Mouse (Mus musculus) cortical plate, adult 2 months (tissue): ENCODE data around the gene Mrpl9. TPM values are rescaled to one million over a fixed set of nuclear protein-coding genes. Genes with fewer than 3 reads are reported as not detected.

Experiments used
- H3K27ac ChIP-seq: fragments of 200-500 bp; 2 replicates; pipeline ENCODE4 v1.5.1; 2012; ENCODE audit warnings: low read length, control low read depth, inconsistent platforms; ENCODE audit not compliant: insufficient read depth
- H3K4me1 ChIP-seq: fragments of 200-500 bp; 2 replicates; pipeline ENCODE4 v1.6.1; 2011; ENCODE audit warnings: low read length; ENCODE audit not compliant: control insufficient read depth, insufficient read depth
- H3K4me3 ChIP-seq: fragments of 200-500 bp; 2 replicates; pipeline ENCODE4 v1.5.1; 2011; ENCODE audit warnings: mild to moderate bottlenecking, low read length, control low read depth; ENCODE audit not compliant: insufficient read depth
- CTCF ChIP-seq: fragments of 200-500 bp; IDR thresholded peaks from 2 replicates; pipeline ENCODE4 v1.5.1; 2011; ENCODE audit warnings: mild to moderate bottlenecking, control low read depth, low read length; ENCODE audit not compliant: insufficient read depth; ENCODE audit errors: extremely low read depth
- POLR2A ChIP-seq: fragments of 200-500 bp; IDR thresholded peaks from 2 replicates; pipeline ENCODE4 v1.6.1; 2011; ENCODE audit warnings: mild to moderate bottlenecking, low read length, control low read depth; ENCODE audit not compliant: insufficient read depth; ENCODE audit errors: extremely low read depth
- polyA plus RNA-seq: library from polyadenylated mRNA; depleted of rRNA; stranded (reverse); fragments of >200 nt; gene quantifications from 2 replicates; pipeline ENCODE4 v1.2.3, GENCODE M21; 2012

Mrpl9 gene
- polyA plus RNA-seq, 1 experiment = 46.0 TPM

GRCm38 (mm10) chr3:94413031-94413679 lies 30.0 kb upstream of the Mrpl9 start, which contains the start of gene Tdrkh:
Gene Tdrkh (plus strand): TSS chr3:94413273.
- peak within 1 kb of the TSS; percentile 52; the same call in 1 of the 2 replicates for H3K27ac ChIP-seq
- no peaks in the 10 kb centered on the region for H3K4me1 ChIP-seq
- H3K4me3 ChIP-seq = peak within 1 kb of the TSS; percentile 71
- TF ChIP-seq POLR2A = no peak
- TF ChIP-seq CTCF = no peak

- TF ChIP-seq POLR2A (no peak), CTCF (no peak)
- Histone ChIP-seq H3K4me3 (no peak overlapping the region), H3K27ac (no peak overlapping the region), H3K4me1 (no peaks in the 10 kb centered on the region)
These were observed 12.1 kb upstream of the Mrpl9 start for GRCm38 (mm10) chr3:94430980-94431379.

DNA sequence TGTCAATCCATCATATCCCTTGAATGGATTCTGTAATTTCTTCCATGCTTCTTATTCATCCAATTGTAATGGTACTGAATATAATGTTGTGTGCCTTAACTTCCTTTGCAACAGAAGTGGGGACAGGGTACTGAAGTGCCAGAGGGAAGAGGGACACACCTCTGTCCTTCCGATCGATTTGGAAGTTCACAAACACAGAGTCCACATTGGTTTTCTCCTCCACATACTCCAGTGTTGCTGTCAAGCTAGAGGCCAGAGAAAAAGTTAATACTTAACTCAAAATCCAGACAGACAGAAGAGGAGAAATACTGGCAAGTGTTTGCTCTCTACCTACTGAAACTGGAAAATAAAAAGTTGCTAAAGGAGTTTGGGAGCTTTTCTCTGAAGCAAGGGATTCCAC lies 8.8 kb upstream of the Mrpl9 start:
- Histone ChIP-seq H3K4me1 (no peaks in the 10 kb centered on the region), H3K27ac (no peak overlapping the region), H3K4me3 (no peak overlapping the region)
- no peak for TF ChIP-seq CTCF
- no peak for TF ChIP-seq POLR2A

DNA sequence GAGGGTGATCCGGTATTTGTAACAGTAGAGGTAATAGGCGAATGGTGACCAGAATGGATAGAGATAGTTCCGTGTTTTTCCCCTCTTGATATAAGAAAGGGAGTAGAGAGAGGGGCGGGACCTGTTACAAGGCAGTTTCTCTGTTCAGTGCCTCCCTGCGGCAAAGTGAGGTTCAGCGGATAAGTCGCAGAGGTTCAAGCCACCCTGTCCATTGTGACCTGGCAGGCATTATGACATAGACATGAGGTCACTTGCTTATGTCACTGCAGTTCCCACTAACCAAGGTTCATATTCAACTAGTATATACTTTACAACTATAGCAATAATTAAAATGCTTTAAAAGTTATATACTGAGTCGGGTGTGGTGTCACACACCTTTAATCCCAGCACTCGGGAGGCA lies 6.7 kb upstream of the Mrpl9 start:
- H3K4me1 ChIP-seq = no peaks in the 10 kb centered on the region
- H3K4me3 ChIP-seq = no peak overlapping the region
- no peak for TF ChIP-seq CTCF
- no peak for TF ChIP-seq POLR2A
- no peak overlapping the region for H3K27ac ChIP-seq

- Histone ChIP-seq H3K4me1 (no peaks in the 10 kb centered on the region), H3K4me3 (no peak overlapping the region), H3K27ac (no peak overlapping the region)
- no peak for TF ChIP-seq POLR2A
- peak; percentile 31; the same call in 1 of the 2 replicates for TF ChIP-seq CTCF
These were observed 1.9 kb upstream of the Mrpl9 start for GRCm38 (mm10) chr3:94441182-94441581.

DNA sequence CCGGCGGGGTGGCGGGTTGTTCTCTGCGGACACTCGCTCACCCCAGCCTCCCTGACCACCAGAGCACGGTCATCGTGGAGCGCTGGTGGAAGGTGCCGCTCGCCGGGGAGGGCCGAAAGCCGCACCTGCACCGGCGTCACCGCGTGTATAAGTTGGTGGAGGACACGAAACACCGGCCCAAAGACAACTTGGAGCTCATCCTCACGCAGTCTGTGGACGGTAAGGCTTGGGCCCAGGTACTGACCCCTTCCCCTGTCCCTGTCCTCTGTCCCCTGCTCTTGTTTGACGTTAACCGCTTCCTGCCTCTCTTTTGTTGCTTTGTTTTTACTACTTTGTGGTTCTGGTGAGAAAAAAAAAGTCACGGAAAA lies 463 bp downstream of the Mrpl9 start, which contains the start of gene Oaz3:
Oaz3 (minus strand) TSS at position 319 of the 368 bp plus-strand sequence.
- Histone ChIP-seq H3K27ac (0 out of 2 replicates have a peak within 1 kb of the TSS, but pooled peaks have one; percentile 41), H3K4me1 (no peaks in the 10 kb centered on the region), H3K4me3 (peak within 1 kb of the TSS; percentile 92)
- no peak for TF ChIP-seq CTCF
- TF ChIP-seq POLR2A = no peak

- Histone ChIP-seq H3K27ac (no peak overlapping the region), H3K4me1 (no peaks in the 10 kb centered on the region), H3K4me3 (no peak overlapping the region)
- TF ChIP-seq CTCF (no peak), POLR2A (no peak)
These were observed 6.3 kb downstream of the Mrpl9 start for GRCm38 (mm10) chr3:94449377-94449776.

GRCm38 (mm10) chr3:94456529-94457000 lies 13.4 kb downstream of the Mrpl9 start:
- H3K27ac ChIP-seq = no peak overlapping the region
- H3K4me3 ChIP-seq = no peak overlapping the region
- TF ChIP-seq CTCF = peak; percentile 93
- TF ChIP-seq POLR2A = no peak
- peaks cover 1% of the 10 kb centered on the region; the same call in 1 of the 2 replicates for H3K4me1 ChIP-seq

DNA sequence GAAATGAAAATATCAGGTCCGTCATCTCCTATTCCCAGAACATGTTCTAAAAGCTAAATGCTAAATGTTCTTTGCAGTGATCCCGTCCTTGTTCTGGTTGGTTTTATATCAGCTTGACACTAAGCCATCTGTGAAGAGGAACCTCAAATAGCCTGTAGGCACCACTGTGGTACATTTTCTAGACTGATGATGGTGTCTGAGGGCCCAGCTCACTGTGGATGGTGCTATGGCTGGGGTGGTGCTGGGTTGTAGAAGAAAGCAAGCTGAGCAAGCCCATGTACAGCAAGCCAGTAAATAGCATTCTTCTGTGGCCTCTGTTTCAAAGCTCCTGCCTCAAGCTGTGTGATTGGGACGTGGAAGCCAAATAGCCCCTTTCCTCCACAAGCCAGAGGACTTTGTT lies 13.9 kb downstream of the Mrpl9 start:
- Histone ChIP-seq H3K4me3 (no peak overlapping the region), H3K4me1 (peaks cover 1% of the 10 kb centered on the region; the same call in 1 of the 2 replicates), H3K27ac (no peak overlapping the region)
- TF ChIP-seq CTCF (no peak), POLR2A (no peak)

- Histone ChIP-seq H3K4me3 (no peak overlapping the region), H3K27ac (no peak overlapping the region), H3K4me1 (peaks cover 6% of the 10 kb centered on the region)
- TF ChIP-seq POLR2A = no peak
- no peak for TF ChIP-seq CTCF
These were observed 16.7 kb downstream of the Mrpl9 start for GRCm38 (mm10) chr3:94459834-94460233.
